Mouse (Mus musculus): ENCODE data around the gene Ins2. TPM values are rescaled to one million over a fixed set of nuclear protein-coding genes. Genes with fewer than 3 reads are reported as not detected.
A peak's percentile ranks its signal among the peaks of the same experiment; 100 is the strongest.

The Ins2 gene
- 350 and 420 TPM in 2 replicates for polyA plus RNA-seq (2015; fragmentation: Nextera tagmentation; extraction: Ambion mirVana)

- H3K4me3 ChIP-seq (replicated peaks; ENCODE audit: low read length) = no peak within 1 kb of the TSS
- whole genome bisulfite sequencing = 73% methylated on average over 1 of the region's 1 CpGs
Observed at GRCm38 (mm10) chr7:142743281-142743680, at the start of gene Ins2. Gene Ins2, minus strand, starts transcription at chr7:142743381.

GRCm38 (mm10) chr7:142792650-142793275 is 49.6 kb upstream of the Ins2 start:
- no peak for ATAC-seq (ENCODE audit: insufficient read depth, low FRiP score)
- Histone ChIP-seq H3K4me1 (ENCODE audit: control insufficient read depth, insufficient read depth, low read length) (no peaks in the 10 kb centered on the region), H3K9me3 (replicated peaks; ENCODE audit: control insufficient read depth, low read length) (no peaks in the 10 kb centered on the region), H3K4me3 (replicated peaks; ENCODE audit: low read length) (no peak overlapping the region), H3K27me3 (ENCODE audit: control insufficient read depth, insufficient read depth, low read length) (no peaks in the 10 kb centered on the region), H3K36me3 (ENCODE audit: control insufficient read depth, insufficient read depth, low read length) (no peaks in the 10 kb centered on the region), H3K9ac (ENCODE audit: low read length) (no peak overlapping the region), H3K27ac (ENCODE audit: low read length) (no peak overlapping the region), H3K4me2 (ENCODE audit: low read depth, low read length) (no peak overlapping the region)
- WGBS = 70% methylated on average over 1 of the region's 1 CpGs

More at GRCm38 (mm10) chr7:142743281-142743680, at the start of gene Ins2:
- Histone ChIP-seq H3K9ac (ENCODE audit: low read length) (no peak within 1 kb of the TSS), H3K27me3 (ENCODE audit: control insufficient read depth, insufficient read depth, low read length) (no peaks in the 10 kb centered on the region), H3K9me3 (replicated peaks; ENCODE audit: control insufficient read depth, low read length) (no peaks in the 10 kb centered on the region), H3K36me3 (ENCODE audit: control insufficient read depth, insufficient read depth, low read length) (no peaks in the 10 kb centered on the region), H3K27ac (ENCODE audit: low read length) (no peak within 1 kb of the TSS), H3K4me2 (ENCODE audit: low read depth, low read length) (no peak within 1 kb of the TSS), H3K4me1 (ENCODE audit: control insufficient read depth, insufficient read depth, low read length) (no peaks in the 10 kb centered on the region)
- ATAC-seq (ENCODE audit: insufficient read depth, low FRiP score) = no peak

- Histone ChIP-seq H3K9ac (ENCODE audit: low read length) (no peak overlapping the region), H3K27ac (ENCODE audit: low read length) (no peak overlapping the region), H3K9me3 (replicated peaks; ENCODE audit: control insufficient read depth, low read length) (no peaks in the 10 kb centered on the region), H3K36me3 (ENCODE audit: control insufficient read depth, insufficient read depth, low read length) (no peaks in the 10 kb centered on the region), H3K4me3 (replicated peaks; ENCODE audit: low read length) (no peak overlapping the region), H3K4me2 (ENCODE audit: low read depth, low read length) (no peak overlapping the region), H3K4me1 (ENCODE audit: control insufficient read depth, insufficient read depth, low read length) (no peaks in the 10 kb centered on the region), H3K27me3 (ENCODE audit: control insufficient read depth, insufficient read depth, low read length) (no peaks in the 10 kb centered on the region)
- 80% methylated on average over 9 of the region's 9 CpGs for WGBS
- ATAC-seq (ENCODE audit: insufficient read depth, low FRiP score) = no peak
Observed at GRCm38 (mm10) chr7:142789667-142790066, 46.5 kb upstream of the Ins2 start.

GRCm38 (mm10) chr7:142737772-142738171 is 5.4 kb downstream of the Ins2 start:
- Histone ChIP-seq H3K4me2 (ENCODE audit: low read depth, low read length) (no peak overlapping the region), H3K9me3 (replicated peaks; ENCODE audit: control insufficient read depth, low read length) (no peaks in the 10 kb centered on the region), H3K36me3 (ENCODE audit: control insufficient read depth, insufficient read depth, low read length) (no peaks in the 10 kb centered on the region), H3K27me3 (ENCODE audit: control insufficient read depth, insufficient read depth, low read length) (no peaks in the 10 kb centered on the region), H3K4me3 (replicated peaks; ENCODE audit: low read length) (no peak overlapping the region), H3K9ac (ENCODE audit: low read length) (no peak overlapping the region), H3K27ac (ENCODE audit: low read length) (no peak overlapping the region), H3K4me1 (ENCODE audit: control insufficient read depth, insufficient read depth, low read length) (no peaks in the 10 kb centered on the region)
- 16% methylated on average over 3 of the region's 3 CpGs for WGBS
- ATAC-seq (ENCODE audit: insufficient read depth, low FRiP score) = no peak

- Histone ChIP-seq H3K9me3 (replicated peaks; ENCODE audit: control insufficient read depth, low read length) (no peaks in the 10 kb centered on the region), H3K9ac (ENCODE audit: low read length) (no peak overlapping the region), H3K4me2 (ENCODE audit: low read depth, low read length) (no peak overlapping the region), H3K27me3 (ENCODE audit: control insufficient read depth, insufficient read depth, low read length) (no peaks in the 10 kb centered on the region), H3K4me3 (replicated peaks; ENCODE audit: low read length) (no peak overlapping the region), H3K27ac (ENCODE audit: low read length) (no peak overlapping the region), H3K4me1 (ENCODE audit: control insufficient read depth, insufficient read depth, low read length) (no peaks in the 10 kb centered on the region), H3K36me3 (ENCODE audit: control insufficient read depth, insufficient read depth, low read length) (no peaks in the 10 kb centered on the region)
- 57% methylated on average over 1 of the region's 1 CpGs for WGBS
- ATAC-seq (ENCODE audit: insufficient read depth, low FRiP score) = no peak
Observed at GRCm38 (mm10) chr7:142736943-142737490, 6.2 kb downstream of the Ins2 start.

GRCm38 (mm10) chr7:142725973-142726372 is 17.2 kb downstream of the Ins2 start:
- WGBS = 54% methylated on average over 3 of the region's 3 CpGs
- Histone ChIP-seq H3K36me3 (ENCODE audit: control insufficient read depth, insufficient read depth, low read length) (no peaks in the 10 kb centered on the region), H3K9ac (ENCODE audit: low read length) (no peak overlapping the region), H3K4me1 (ENCODE audit: control insufficient read depth, insufficient read depth, low read length) (no peaks in the 10 kb centered on the region), H3K27me3 (ENCODE audit: control insufficient read depth, insufficient read depth, low read length) (no peaks in the 10 kb centered on the region), H3K4me3 (replicated peaks; ENCODE audit: low read length) (no peak overlapping the region), H3K9me3 (replicated peaks; ENCODE audit: control insufficient read depth, low read length) (no peaks in the 10 kb centered on the region), H3K4me2 (ENCODE audit: low read depth, low read length) (no peak overlapping the region), H3K27ac (ENCODE audit: low read length) (no peak overlapping the region)
- no peak for ATAC-seq (ENCODE audit: insufficient read depth, low FRiP score)

- WGBS = 2% methylated on average over 2 of the region's 2 CpGs
- no peak overlapping the region for H3K4me2 ChIP-seq (ENCODE audit: low read depth, low read length)
Observed at GRCm38 (mm10) chr7:142720725-142721124, 22.5 kb downstream of the Ins2 start.

GRCm38 (mm10) chr7:142714783-142715498 is 28.2 kb downstream of the Ins2 start:
- Histone ChIP-seq H3K4me3 (replicated peaks; ENCODE audit: low read length) (peak overlapping the region; percentile 15; the same call in 1 of the 2 replicates), H3K9ac (ENCODE audit: low read length) (no peak overlapping the region; the same call in 1 of the 2 replicates), H3K4me2 (ENCODE audit: low read depth, low read length) (peak overlapping the region; percentile 44), H3K4me1 (ENCODE audit: control insufficient read depth, insufficient read depth, low read length) (no peaks in the 10 kb centered on the region), H3K36me3 (ENCODE audit: control insufficient read depth, insufficient read depth, low read length) (no peaks in the 10 kb centered on the region), H3K27me3 (ENCODE audit: control insufficient read depth, insufficient read depth, low read length) (no peaks in the 10 kb centered on the region), H3K9me3 (replicated peaks; ENCODE audit: control insufficient read depth, low read length) (no peaks in the 10 kb centered on the region), H3K27ac (ENCODE audit: low read length) (no peak overlapping the region)
- 12% methylated on average over 8 of the region's 8 CpGs for WGBS
- ATAC-seq (ENCODE audit: insufficient read depth, low FRiP score) = no peak

More at GRCm38 (mm10) chr7:142720725-142721124, 22.5 kb downstream of the Ins2 start:
- Histone ChIP-seq H3K9me3 (replicated peaks; ENCODE audit: control insufficient read depth, low read length) (no peaks in the 10 kb centered on the region), H3K9ac (ENCODE audit: low read length) (no peak overlapping the region), H3K27me3 (ENCODE audit: control insufficient read depth, insufficient read depth, low read length) (no peaks in the 10 kb centered on the region), H3K4me1 (ENCODE audit: control insufficient read depth, insufficient read depth, low read length) (no peaks in the 10 kb centered on the region), H3K36me3 (ENCODE audit: control insufficient read depth, insufficient read depth, low read length) (no peaks in the 10 kb centered on the region), H3K27ac (ENCODE audit: low read length) (no peak overlapping the region), H3K4me3 (replicated peaks; ENCODE audit: low read length) (no peak overlapping the region)
- ATAC-seq (ENCODE audit: insufficient read depth, low FRiP score) = no peak

GRCm38 (mm10) chr7:142706873-142707272 is 36.3 kb downstream of the Ins2 start:
- Histone ChIP-seq H3K4me2 (ENCODE audit: low read depth, low read length) (no peak overlapping the region), H3K27ac (ENCODE audit: low read length) (no peak overlapping the region), H3K4me3 (replicated peaks; ENCODE audit: low read length) (no peak overlapping the region), H3K4me1 (ENCODE audit: control insufficient read depth, insufficient read depth, low read length) (no peaks in the 10 kb centered on the region), H3K27me3 (ENCODE audit: control insufficient read depth, insufficient read depth, low read length) (no peaks in the 10 kb centered on the region), H3K9ac (ENCODE audit: low read length) (no peak overlapping the region), H3K9me3 (replicated peaks; ENCODE audit: control insufficient read depth, low read length) (no peaks in the 10 kb centered on the region), H3K36me3 (ENCODE audit: control insufficient read depth, insufficient read depth, low read length) (no peaks in the 10 kb centered on the region)
- 69% methylated on average over 2 of the region's 2 CpGs for WGBS
- ATAC-seq (ENCODE audit: insufficient read depth, low FRiP score) = no peak

All from stomach, embryonic 16.5 days (tissue).